Mouse (Mus musculus) lung, adult 2 months (tissue): ENCODE data around the gene Akr7a5. TPM values are rescaled to one million over a fixed set of nuclear protein-coding genes. Genes with fewer than 3 reads are reported as not detected.

Experiments
- DNase-seq: peaks from one replicate; pipeline ENCODE4 v3.0.0; 2022
- H3K4me1 ChIP-seq: fragments of 200-500 bp; 2 replicates; pipeline ENCODE4 v1.6.1; 2011; ENCODE audit warnings: low read length; ENCODE audit not compliant: control insufficient read depth, insufficient read depth
- H3K4me3 ChIP-seq: fragments of 200-500 bp; replicated peaks from 2 replicates; pipeline ENCODE3; 2011; ENCODE audit warnings: low read depth, mild to moderate bottlenecking, control low read depth, low read length; ENCODE audit errors: extremely low read depth
- CTCF ChIP-seq: fragments of 200-500 bp; IDR thresholded peaks from 2 replicates; pipeline ENCODE4 v1.5.1; 2011; ENCODE audit warnings: mild to moderate bottlenecking, low read length, control low read depth; ENCODE audit not compliant: insufficient read depth
- POLR2A ChIP-seq: fragments of 200-500 bp; IDR thresholded peaks from 2 replicates; pipeline ENCODE4 v1.6.1; 2011; ENCODE audit warnings: low read depth, mild to moderate bottlenecking, control low read depth, low read length, borderline replicate concordance; ENCODE audit errors: extremely low read depth
- WGBS: fragments of 180-500 bp; shearing (Covaris S2); methylation state at CpG from one replicate; pipeline ENCODE4 v1.1.7; 2018; 5-methylcytosine and 5-hydroxymethylcytosine counted together
- polyA plus RNA-seq: library from polyadenylated mRNA; depleted of rRNA; stranded (reverse); fragments of >200 nt; gene quantifications from 2 replicates; pipeline ENCODE4 v1.2.3, GENCODE M21; 2012

Akr7a5 gene
- polyA plus RNA-seq, 1 experiment: 30.9 TPM

DNA sequence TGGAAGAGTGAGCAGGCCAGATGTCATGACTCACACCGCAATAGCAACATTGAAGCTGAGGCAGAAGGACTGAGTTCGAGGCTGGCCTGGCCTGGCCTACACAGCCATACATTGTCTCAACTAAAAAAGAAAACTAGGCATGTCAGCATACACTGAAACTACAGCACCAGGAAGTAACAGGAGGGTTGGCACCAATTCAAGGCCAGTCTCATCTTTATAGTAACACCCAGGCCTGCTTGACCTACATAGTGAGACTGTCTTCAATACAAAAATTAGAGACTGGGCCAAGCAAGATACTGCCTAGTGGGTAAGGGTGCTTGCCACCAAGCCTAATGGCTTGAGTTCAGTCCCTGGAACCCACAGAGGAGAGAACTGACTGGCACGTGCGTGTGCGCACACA, 18.5 kb upstream of the Akr7a5 start:
- 0 out of 2 replicates have a peak, but pooled peaks cover 2% of the 10 kb centered on the region for H3K4me1 ChIP-seq
- 91% methylated on average over 5 of the region's 5 CpGs for WGBS
- no peak overlapping the region for H3K4me3 ChIP-seq
- no peak for TF ChIP-seq CTCF
- TF ChIP-seq POLR2A: no peak
- no peak for DNase-seq

DNA sequence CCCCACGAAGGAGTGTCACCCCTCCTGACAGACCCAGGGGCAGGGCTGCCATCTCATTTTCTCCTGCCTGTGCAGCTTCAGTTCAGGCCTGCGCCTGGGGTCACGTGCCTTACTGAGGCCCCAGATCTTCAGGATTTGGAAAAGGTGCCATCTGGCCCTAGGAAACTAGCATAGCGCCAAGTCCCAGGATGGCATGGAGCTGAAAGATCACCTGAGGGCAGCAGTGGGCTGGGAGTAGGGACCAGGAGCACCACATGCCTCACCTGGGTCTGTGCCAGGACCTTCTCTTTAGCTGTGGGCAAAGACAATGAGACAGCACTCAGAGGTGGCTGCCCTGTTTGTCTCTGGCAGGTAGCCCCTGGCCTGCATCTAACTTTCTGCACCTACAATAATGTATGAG, 13.0 kb upstream of the Akr7a5 start:
- Histone ChIP-seq H3K4me3 (no peak overlapping the region), H3K4me1 (peaks cover 12% of the 10 kb centered on the region)
- TF ChIP-seq CTCF (no peak), POLR2A (no peak)
- WGBS: 81% methylated on average over 4 of the region's 4 CpGs
- DNase-seq: peak; percentile 34

DNA sequence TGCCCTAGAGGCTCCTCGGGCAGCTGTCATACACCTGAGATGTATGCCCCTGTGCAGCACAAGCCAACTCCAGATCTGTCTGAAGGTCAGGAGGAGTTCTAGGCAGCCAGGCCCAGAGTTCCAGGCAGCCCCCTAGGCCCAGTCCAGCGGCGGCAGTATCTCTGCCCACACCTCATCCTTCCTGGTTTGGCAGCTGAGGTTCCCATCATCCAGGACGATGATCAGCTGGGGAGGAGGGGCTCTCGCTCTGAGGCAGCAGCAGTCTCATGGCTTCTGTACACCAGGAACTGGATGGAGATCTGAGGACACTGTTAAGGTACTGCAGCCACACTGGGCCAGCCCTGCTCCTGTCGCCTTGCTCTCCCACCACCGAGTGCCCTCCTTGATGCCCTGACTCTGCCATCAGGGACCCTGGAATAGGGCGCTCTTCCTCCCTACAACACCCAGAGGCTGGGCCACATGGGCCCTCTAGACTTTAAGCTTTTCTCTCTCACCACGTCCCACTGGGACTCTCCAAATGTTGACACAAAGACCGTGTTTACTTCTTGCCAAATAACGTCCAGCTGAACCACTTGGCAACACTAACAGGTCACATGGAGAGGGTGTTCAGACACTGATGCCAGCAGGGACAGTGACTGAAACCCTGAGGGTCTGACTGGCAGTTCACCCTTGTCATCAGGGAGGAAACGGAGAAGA, 11.7 kb upstream of the Akr7a5 start:
- DNase-seq: no peak
- TF ChIP-seq CTCF (no peak), POLR2A (no peak)
- 55% methylated on average over 12 of the region's 12 CpGs for WGBS

DNA sequence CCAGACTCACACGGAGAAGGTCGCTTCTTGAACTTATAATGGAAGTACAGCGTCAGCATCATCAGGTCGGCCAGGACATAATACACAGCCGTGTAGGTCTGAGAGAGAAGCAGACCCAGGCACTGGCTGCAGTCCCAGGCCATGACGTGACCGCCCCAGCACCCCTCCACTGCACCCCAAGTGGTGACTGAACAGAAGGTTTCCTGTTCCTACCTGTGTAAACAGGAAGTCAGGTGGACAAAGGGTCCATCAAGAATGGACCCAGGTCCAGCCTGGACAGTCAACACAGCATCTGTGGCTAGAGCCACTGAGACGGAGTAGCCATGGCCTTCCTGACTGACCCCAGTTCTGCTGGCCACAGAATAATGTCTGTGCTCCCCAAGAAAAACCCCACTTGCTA, 8.8 kb upstream of the Akr7a5 start:
- TF ChIP-seq CTCF: no peak
- 87% methylated on average over 8 of the region's 8 CpGs for WGBS
- Histone ChIP-seq H3K4me1 (peaks cover 12% of the 10 kb centered on the region), H3K4me3 (no peak overlapping the region)
- DNase-seq: no peak

More for the DNA sequence above, 11.7 kb upstream of the Akr7a5 start:
- no peak overlapping the region for H3K4me3 ChIP-seq
- H3K4me1 ChIP-seq: peaks cover 12% of the 10 kb centered on the region

DNA sequence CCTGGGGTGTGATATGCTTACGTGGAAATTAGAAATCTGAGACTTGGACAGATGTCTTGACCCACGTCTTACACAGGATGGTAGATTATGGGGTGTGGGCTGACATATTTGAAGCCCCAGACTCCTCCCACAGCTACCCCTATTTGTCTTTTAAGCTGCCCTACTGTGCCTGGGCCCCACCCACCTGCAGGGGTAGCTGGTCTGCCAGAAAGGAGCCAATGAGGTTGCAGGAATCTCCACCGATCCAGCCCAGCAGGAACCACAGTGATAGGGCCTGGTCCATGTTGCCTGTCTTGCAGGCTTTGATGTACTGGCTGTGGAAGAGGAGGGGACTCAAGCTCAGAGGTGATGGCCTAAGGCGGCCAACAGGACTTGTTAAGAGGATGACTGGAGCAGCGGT, 8.3 kb upstream of the Akr7a5 start:
- Histone ChIP-seq H3K4me3 (no peak overlapping the region), H3K4me1 (peaks cover 12% of the 10 kb centered on the region)
- no peak for DNase-seq
- 81% methylated on average over 5 of the region's 5 CpGs for WGBS
- no peak for TF ChIP-seq POLR2A
- no peak for TF ChIP-seq CTCF

DNA sequence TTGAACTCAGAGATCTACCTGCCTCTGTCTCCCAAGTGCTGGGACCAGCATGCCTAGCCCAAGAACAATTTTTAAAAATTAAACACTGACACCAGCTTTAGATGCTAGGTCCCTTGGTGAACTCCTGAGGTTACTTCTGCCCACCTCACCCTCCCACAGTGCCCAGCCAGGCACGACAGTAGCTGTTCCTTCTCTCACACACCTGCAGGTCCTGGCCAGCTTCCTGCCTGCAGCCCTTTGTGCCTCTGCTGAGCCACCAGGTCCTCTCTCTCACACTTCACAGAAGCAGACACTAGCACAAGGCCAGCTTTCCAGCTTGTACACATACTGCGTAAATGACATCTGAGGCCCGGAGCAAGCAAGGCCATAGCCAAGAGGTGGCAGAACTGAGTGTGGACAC, 5.0 kb upstream of the Akr7a5 start:
- DNase-seq: no peak
- TF ChIP-seq POLR2A (no peak), CTCF (no peak)
- H3K4me3 ChIP-seq: no peak overlapping the region
- WGBS: 92% methylated on average over 3 of the region's 3 CpGs
- peaks cover 3% of the 10 kb centered on the region; the same call in 1 of the 2 replicates for H3K4me1 ChIP-seq

DNA sequence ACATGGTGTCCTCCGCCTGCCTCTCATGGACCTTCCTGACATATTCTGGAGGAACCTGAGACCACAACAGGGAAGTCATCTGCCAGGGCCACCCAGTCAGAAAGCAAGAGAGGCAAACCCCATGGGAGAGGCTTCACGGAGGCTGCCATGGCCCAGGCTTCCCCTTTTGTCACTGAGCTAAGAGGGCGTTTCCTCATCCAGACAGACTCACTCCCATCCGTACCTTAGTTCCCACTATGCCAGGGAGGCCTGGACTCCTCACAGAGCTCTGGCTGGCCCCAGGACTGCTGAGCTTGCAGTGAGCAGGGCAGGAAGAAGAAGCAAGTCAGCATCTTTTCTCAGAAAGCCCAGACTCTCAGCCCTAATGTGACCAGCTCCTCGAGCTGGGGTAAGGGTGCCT, 2.6 kb upstream of the Akr7a5 start:
- H3K4me3 ChIP-seq: no peak overlapping the region
- no peak for DNase-seq
- H3K4me1 ChIP-seq: peaks cover 9% of the 10 kb centered on the region
- 78% methylated on average over 5 of the region's 5 CpGs for WGBS
- TF ChIP-seq POLR2A: no peak
- no peak for TF ChIP-seq CTCF

DNA sequence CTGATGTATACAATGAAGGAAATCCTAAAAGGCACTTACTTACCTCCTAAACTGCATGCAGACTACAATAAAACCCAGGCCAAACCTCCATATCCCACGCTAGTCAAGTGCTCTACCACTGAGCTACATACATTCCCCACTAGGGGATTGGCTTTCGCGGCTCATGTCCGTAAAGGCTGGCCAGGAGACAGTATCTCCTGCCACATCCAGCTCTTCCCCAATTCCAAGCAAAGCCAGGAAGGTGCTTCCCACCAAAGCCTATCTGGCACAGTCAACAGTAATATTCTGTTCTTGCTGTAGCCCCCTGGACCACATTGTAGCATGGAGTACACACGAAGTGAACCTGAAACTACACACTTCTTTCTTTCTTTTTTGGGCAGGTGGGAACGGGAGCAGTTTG, 893 bp upstream of the Akr7a5 start:
- DNase-seq: no peak
- no peak for TF ChIP-seq POLR2A
- peak overlapping the region; percentile 89 for H3K4me3 ChIP-seq
- peaks cover 9% of the 10 kb centered on the region for H3K4me1 ChIP-seq
- WGBS: 41% methylated on average over 6 of the region's 6 CpGs

DNA sequence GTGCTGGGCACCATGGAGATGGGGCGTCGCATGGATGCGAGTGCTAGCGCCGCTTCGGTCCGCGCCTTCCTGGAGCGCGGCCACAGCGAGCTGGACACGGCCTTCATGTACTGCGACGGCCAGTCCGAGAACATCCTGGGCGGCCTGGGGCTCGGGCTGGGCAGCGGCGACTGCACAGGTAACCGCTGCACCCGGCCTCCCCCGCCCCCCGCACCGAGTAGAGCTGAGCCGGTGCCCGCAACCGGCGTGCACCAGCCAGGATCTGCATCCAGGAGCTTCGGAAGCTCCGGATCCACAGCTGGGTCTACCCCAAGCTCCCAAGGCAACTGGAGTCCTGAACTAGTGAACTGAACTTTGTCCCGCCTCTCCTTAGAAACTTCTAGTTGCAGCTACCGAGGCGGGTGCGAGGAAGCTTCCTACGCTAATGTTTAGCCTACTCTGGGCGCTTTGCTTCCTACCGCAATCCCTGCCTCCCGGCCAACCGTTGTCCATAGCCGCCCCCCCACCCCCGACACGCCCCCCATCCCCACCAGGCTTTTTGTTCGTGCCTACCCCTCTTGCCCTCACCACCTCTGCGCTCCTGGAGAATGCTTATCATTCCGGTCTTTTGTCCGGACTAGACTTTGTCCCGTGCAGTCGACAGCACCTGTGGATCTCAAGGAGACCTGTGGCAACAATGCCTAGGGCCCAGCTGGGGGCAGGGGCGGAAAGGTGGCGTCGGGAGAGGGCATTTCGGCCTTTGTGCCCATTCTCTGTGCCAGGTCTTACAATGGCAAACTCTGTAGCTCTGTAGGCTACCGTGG, 556 bp downstream of the Akr7a5 start:
- WGBS: under 1% methylated on average over 53 of the region's 53 CpGs
- peaks cover 9% of the 10 kb centered on the region for H3K4me1 ChIP-seq
- TF ChIP-seq CTCF (no peak), POLR2A (no peak)
- DNase-seq: no peak
- H3K4me3 ChIP-seq: peak overlapping the region; percentile 89

DNA sequence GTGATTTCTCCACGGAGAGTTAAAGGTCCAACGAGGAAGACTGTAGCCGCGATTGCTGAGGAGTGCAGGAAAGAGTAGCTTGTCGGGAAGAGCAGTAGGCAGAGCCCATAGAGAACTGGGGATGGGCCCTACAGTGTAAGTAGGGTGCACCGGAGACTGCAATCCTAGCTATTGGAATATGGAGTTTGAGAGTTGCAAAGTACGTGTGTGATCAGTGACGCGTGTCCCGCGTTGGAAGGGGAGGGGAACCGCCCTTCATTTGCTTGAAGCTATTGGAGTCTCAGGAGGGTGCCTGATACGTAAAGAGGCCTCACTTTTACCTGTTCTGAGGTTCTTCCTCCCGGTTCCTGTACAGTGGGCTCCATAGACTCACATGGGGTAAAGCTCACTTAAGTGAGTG, 1.2 kb downstream of the Akr7a5 start:
- DNase-seq: no peak
- TF ChIP-seq CTCF: no peak
- TF ChIP-seq POLR2A: no peak
- WGBS: 29% methylated on average over 14 of the region's 14 CpGs

DNA sequence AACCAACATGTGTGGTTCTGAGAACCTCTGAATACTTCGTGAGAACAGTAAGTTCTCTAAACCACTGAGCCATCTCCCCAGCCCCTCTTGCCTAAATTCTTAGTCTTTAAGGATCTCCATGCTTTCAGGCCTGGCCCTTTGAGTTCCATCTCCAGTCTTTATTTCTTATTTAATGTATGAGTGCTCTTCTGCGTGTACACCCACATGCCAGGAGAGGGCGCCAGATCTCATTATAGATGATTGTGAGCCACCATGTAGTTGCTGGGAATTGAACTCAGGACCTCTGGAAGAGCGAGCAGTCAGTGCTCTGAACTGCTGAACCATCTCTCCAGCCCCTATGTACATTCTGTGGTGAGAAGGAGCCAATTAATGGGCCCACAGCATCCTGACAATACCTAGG, 2.1 kb downstream of the Akr7a5 start:
- no peak overlapping the region for H3K4me3 ChIP-seq
- 65% methylated on average over 4 of the region's 4 CpGs for WGBS
- no peak for DNase-seq
- peak; percentile 34; the same call in 1 of the 2 replicates for TF ChIP-seq CTCF
- TF ChIP-seq POLR2A: no peak
- H3K4me1 ChIP-seq: peaks cover 9% of the 10 kb centered on the region

More for the DNA sequence above, 1.2 kb downstream of the Akr7a5 start:
- Histone ChIP-seq H3K4me3 (peak overlapping the region; percentile 89), H3K4me1 (peaks cover 9% of the 10 kb centered on the region)
